Mouse (Mus musculus) cortical plate, adult 2 months (tissue): Measurements from ENCODE around the gene Syngap1. TPM values are rescaled to one million over a fixed set of nuclear protein-coding genes. Genes with fewer than 3 reads are reported as not detected.
"Not testable (repeated sequence)": the region's sequence is repeated elsewhere in the genome, so short reads cannot be mapped to it uniquely, and the experiment has no call there.

ENCODE experiments used
- H3K27ac ChIP-seq: fragments of 200-500 bp; 2 replicates; pipeline ENCODE4 v1.5.1; 2012; ENCODE audit warnings: low read length, control low read depth, inconsistent platforms; ENCODE audit not compliant: insufficient read depth
- H3K4me1 ChIP-seq: fragments of 200-500 bp; 2 replicates; pipeline ENCODE4 v1.6.1; 2011; ENCODE audit warnings: low read length; ENCODE audit not compliant: control insufficient read depth, insufficient read depth
- H3K4me3 ChIP-seq: fragments of 200-500 bp; 2 replicates; pipeline ENCODE4 v1.5.1; 2011; ENCODE audit warnings: mild to moderate bottlenecking, low read length, control low read depth; ENCODE audit not compliant: insufficient read depth
- CTCF ChIP-seq: fragments of 200-500 bp; IDR thresholded peaks from 2 replicates; pipeline ENCODE4 v1.5.1; 2011; ENCODE audit warnings: mild to moderate bottlenecking, control low read depth, low read length; ENCODE audit not compliant: insufficient read depth; ENCODE audit errors: extremely low read depth
- POLR2A ChIP-seq: fragments of 200-500 bp; IDR thresholded peaks from 2 replicates; pipeline ENCODE4 v1.6.1; 2011; ENCODE audit warnings: mild to moderate bottlenecking, low read length, control low read depth; ENCODE audit not compliant: insufficient read depth; ENCODE audit errors: extremely low read depth
- polyA plus RNA-seq: library from polyadenylated mRNA; depleted of rRNA; stranded (reverse); fragments of >200 nt; gene quantifications from 2 replicates; pipeline ENCODE4 v1.2.3, GENCODE M21; 2012

Gene Syngap1
- polyA plus RNA-seq, 1 experiment = 185 TPM

GRCm38 (mm10) chr17:26916711-26917482 is 24.2 kb upstream of the Syngap1 start, which contains the start of gene Kifc5b:
Gene Kifc5b, plus strand, starts transcription at chr17:26917091.
- Histone ChIP-seq H3K4me3 (peak within 1 kb of the TSS; percentile 51), H3K27ac (no peak within 1 kb of the TSS), H3K4me1 (no peaks in the 10 kb centered on the region; the same call in 1 of the 2 replicates)
- no peak for TF ChIP-seq POLR2A
- TF ChIP-seq CTCF = peak; percentile 96

GRCm38 (mm10) chr17:26917560-26917959 is 23.5 kb upstream of the Syngap1 start:
- H3K4me1 ChIP-seq, H3K27ac ChIP-seq: not testable (repeated sequence)
- peak overlapping the region; percentile 51 for H3K4me3 ChIP-seq

GRCm38 (mm10) chr17:26918343-26918742 is 22.7 kb upstream of the Syngap1 start:
- Histone ChIP-seq H3K27ac (no peak overlapping the region), H3K4me1 (no peaks in the 10 kb centered on the region; the same call in 1 of the 2 replicates), H3K4me3 (no peak overlapping the region)
- no peak for TF ChIP-seq CTCF
- no peak for TF ChIP-seq POLR2A

GRCm38 (mm10) chr17:26919516-26919915 is 21.5 kb upstream of the Syngap1 start:
- not testable (repeated sequence) for H3K27ac ChIP-seq, H3K4me3 ChIP-seq, H3K4me1 ChIP-seq

- not testable (repeated sequence) for H3K4me1 ChIP-seq, H3K27ac ChIP-seq, H3K4me3 ChIP-seq
These were observed 18.7 kb upstream of the Syngap1 start for GRCm38 (mm10) chr17:26922368-26922767.

- H3K4me3 ChIP-seq, H3K27ac ChIP-seq, H3K4me1 ChIP-seq: not testable (repeated sequence)
These were observed 15.6 kb upstream of the Syngap1 start for GRCm38 (mm10) chr17:26925414-26925813.

- H3K4me3 ChIP-seq, H3K27ac ChIP-seq, H3K4me1 ChIP-seq: not testable (repeated sequence)
- TF ChIP-seq CTCF = peak; percentile 52
These were observed 9.3 kb upstream of the Syngap1 start for GRCm38 (mm10) chr17:26931795-26932194.

- H3K4me1 ChIP-seq = peaks cover under 1% of the 10 kb centered on the region; the same call in 1 of the 2 replicates
- H3K4me3 ChIP-seq = peak within 1 kb of the TSS; percentile 89
- H3K27ac ChIP-seq = peak within 1 kb of the TSS; percentile 62
- TF ChIP-seq CTCF = no peak
- peak; percentile 82 for TF ChIP-seq POLR2A
These were observed 8.1 kb upstream of the Syngap1 start, which contains the start of gene Phf1 for GRCm38 (mm10) chr17:26932839-26933398. Gene Phf1, plus strand, starts transcription at chr17:26933052.

- H3K4me3 ChIP-seq = peak overlapping the region; percentile 89
- TF ChIP-seq CTCF = no peak
- TF ChIP-seq POLR2A = no peak
- H3K27ac ChIP-seq = 0 out of 2 replicates have a peak overlapping the region, but pooled peaks have one; percentile 32
- H3K4me1 ChIP-seq = peaks cover 1% of the 10 kb centered on the region; the same call in 1 of the 2 replicates
These were observed 7.6 kb upstream of the Syngap1 start for GRCm38 (mm10) chr17:26933419-26933818.

GRCm38 (mm10) chr17:26933885-26934827 is 6.9 kb upstream of the Syngap1 start:
- H3K4me3 ChIP-seq = peak overlapping the region; percentile 89
- no peak overlapping the region for H3K27ac ChIP-seq
- TF ChIP-seq CTCF (no peak), POLR2A (no peak)
- H3K4me1 ChIP-seq = peaks cover 1% of the 10 kb centered on the region; the same call in 1 of the 2 replicates
